Mouse (Mus musculus) ZHBTc4 (cell line): ENCODE results near the gene Klhl36.

Experiments
- DNase-seq: peaks from one replicate; pipeline ENCODE4 v3.0.0-alpha.2; 2011; ENCODE audit warnings: low read depth, low spot score

Klhl36 gene

DNA sequence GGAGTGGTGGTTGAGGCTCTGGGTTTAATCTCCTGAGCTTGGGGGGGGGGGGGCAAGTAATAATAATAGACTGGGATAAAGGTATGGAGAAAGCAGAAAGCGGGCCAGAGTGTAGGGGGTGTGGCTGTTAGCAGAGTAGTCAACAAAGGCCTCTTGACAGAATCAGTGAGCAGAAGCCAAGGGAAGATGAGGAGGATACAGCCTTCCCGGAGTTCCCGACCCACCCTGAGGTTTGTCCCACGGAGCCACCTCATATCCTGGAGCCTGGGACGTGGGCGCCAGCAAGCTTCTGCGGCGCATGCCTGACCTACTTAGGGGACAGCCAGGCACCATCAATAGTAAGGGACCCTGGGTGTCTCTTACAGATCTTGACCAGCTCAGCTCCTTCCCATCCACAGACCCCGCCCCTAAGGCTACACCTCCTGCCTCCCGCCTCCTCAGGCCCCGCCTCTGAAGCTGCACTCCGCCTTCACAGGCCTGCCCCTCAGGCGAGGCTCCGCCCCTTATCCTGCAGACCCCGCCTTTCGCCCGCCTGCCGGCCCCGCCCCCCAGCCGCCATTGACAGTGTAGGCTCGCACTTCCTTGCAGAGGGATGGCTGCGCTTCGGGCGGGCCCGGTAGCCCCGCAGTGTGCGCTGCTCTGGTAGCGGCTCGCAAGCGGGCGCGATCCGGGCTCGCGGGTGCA, at the start of gene Klhl36:
Klhl36 (plus strand) TSS at position 561 of the 684 bp plus-strand sequence.
- DNase-seq = peak; percentile 97

DNA sequence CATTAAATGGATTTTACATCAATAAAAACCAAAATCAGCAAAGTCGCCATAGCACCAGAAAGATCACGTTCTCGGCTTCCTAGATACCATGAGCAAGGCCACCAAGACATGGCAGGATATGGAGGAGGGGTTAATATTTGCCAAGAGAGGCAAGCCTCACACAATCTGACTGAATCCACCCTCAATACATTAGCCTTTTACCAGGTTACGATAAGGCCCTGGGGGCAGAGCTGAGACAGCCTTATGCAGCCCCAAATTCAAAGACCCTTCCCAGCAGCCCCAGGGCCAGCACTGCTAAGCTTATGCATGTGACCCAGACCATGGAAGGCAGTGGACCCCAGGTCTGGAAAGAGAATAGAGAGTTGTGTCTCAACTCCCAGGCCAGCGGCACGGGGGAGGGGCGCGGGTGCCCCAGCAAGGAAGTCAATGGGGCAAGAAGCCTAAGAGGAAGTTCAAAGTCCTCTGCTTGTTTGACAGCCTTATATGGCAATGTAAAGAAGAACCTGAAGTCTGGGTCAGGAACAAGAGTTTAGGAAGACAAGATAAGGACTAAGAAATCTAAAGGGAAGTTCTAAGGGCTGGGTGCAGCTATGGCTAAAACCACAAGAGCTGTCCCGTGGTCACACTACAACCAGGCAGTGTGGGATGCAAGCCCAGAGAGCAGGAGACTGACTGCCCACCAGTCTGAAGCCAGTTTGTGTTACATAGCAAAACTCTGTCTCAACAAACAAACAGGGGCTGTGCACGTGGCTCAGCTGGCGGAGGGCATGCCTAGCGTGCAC, 49.2 kb upstream of the Klhl36 start:
- DNase-seq = no peak

DNA sequence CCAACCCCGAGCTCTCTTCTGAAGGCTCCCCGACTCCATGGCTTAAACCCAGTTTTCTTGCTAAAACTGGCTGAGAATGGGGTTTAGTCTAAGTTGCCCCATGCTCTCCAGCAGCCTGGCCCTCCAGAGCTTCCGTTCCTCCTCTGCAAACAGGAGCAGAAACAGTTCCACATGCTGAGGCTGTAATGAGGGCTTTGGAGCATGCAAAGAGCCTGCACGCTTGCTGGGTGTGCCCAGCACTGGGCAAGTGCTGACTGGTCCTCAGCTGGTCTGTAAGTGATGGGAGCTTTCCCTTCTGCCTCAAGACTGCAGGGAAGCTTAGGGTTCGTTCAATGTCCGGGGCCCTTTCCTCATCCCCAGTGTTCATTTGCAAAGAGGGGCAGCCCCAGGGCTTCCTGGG, 45.8 kb upstream of the Klhl36 start:
- DNase-seq = no peak

DNA sequence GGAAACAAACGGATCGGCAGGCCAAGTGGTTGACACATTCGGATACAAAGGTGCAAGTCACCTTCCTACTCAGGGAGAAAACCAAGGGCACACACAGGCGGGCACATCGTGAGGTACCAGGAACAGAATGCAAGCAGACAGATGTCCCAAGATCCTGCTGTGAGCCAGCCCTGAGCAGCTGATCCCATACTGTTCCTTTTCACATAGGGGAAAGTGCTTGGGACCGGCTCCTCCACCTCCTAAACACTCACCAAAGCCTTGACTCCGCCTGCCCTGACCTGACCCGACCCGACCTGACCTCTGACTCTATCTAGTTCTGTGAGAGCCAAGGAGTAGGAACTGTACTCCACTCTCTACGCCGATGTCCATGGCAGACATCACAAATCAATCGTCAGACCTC, 44.6 kb upstream of the Klhl36 start:
- DNase-seq = peak; percentile 36

DNA sequence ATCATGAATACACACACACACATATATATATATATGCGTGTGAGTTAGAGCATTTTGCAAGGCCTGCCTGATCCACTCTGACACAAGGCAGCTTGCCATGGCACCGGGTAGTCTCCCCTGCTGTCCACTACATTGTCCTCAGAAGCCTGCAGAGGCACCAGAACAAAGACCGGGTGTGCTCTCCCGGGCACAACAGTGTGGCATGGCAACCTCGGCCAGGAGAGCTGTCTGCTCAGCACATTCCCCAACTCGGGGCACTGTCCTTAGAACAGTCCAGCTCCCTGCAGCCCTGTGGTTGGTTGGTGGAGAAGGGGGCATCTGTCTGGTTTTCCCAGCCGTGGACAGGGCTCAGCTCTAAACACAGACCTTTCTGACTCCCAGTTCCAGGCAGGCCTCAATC, 42.8 kb upstream of the Klhl36 start:
- DNase-seq = no peak

DNA sequence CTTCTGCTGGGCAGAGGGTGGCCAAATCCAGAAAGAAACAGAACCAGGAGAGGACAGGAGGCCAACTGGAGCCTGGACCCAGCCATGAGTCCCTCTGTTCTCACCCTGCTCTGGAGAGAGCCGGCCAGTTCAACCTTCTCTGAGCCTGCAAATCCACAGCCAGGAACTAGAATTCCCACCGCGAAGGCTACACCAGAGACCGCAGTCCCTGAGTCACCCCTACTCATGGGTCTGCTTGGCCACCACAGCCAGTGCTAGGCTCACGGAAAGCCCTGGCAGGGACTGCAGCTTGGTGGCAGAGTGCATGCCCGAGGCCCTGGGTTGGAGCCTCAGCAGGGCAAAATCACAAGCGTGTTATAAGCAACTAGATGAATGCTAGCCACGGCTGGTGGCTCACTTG, 42.1 kb upstream of the Klhl36 start:
- DNase-seq = no peak

DNA sequence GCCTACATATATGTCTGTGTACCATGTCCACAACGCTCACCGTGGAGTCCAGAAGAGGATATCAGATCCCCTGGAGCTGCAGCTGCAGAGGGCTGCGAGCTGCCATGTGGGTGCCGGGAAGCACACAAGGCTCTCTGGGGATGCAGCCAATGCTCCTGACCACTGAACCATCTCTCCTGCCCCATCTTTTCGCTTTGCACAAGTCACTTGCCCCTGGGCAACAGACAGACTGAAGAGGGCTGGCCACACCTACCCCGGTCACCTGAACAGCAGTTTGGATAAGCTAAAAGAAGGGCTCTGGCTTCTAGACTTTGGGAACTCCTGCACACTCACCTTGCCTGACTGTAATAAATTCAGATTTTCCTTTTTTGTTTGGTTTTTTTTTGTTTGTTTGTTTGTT, 40.4 kb upstream of the Klhl36 start:
- no peak for DNase-seq

DNA sequence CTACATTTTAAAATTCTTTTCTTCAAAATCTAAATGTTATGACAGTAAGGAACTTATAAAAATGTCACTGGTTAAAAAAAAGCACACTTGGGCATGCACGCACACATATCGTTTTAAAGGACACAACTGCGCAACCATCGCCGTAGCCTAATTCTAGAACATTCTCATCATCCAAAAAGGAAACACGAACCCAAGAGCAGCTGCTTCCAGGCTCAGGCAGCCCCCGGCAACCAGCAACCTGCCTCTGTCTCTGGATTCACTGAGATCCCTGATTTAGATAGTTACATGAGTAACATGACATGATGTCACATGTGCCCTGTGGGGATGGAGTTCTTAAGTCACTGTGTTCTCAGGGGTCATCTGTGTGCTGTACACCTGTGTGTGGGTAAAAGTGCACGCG, 38.8 kb upstream of the Klhl36 start:
- no peak for DNase-seq

DNA sequence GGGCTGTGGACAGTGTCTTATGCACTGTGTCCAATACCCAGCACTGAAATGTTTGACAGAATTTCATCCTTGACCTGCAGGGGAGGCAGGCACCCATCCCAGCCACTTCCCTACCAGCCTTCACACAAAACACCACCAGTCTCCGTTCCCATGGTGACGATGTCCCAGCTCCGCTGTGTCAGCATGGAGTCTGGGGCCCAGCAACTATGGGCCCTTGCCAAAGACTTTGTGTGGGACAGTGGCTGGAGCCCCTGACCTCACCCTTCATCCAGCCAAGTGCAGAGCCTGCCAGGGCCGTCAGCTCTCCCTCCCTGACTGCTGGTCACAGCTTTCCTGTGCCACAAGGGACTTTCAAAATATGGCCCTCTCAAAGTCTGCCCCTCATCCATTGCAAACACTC, 38.0 kb upstream of the Klhl36 start:
- no peak for DNase-seq

DNA sequence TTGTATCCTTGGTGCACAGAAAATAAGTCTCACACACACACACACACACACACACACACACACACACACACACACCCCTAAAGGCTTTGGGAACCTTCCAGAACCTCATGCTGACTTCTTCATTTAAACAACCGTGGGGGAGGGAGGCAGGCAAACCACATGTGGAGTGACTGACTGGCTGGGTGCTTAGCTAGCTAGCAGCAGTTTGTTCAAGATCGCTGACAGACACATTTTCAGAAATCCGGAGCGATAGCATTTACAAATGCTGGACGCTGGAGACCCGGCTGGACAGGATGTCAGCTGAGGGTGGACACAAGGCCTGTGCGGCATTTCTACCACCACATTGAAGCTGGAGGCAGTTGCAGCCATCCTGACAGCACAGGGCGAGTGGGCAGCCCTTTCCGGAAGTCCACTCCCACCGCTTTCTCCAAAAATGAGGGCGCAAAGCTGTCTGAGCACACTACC, 37.2 kb upstream of the Klhl36 start:
- no peak for DNase-seq

DNA sequence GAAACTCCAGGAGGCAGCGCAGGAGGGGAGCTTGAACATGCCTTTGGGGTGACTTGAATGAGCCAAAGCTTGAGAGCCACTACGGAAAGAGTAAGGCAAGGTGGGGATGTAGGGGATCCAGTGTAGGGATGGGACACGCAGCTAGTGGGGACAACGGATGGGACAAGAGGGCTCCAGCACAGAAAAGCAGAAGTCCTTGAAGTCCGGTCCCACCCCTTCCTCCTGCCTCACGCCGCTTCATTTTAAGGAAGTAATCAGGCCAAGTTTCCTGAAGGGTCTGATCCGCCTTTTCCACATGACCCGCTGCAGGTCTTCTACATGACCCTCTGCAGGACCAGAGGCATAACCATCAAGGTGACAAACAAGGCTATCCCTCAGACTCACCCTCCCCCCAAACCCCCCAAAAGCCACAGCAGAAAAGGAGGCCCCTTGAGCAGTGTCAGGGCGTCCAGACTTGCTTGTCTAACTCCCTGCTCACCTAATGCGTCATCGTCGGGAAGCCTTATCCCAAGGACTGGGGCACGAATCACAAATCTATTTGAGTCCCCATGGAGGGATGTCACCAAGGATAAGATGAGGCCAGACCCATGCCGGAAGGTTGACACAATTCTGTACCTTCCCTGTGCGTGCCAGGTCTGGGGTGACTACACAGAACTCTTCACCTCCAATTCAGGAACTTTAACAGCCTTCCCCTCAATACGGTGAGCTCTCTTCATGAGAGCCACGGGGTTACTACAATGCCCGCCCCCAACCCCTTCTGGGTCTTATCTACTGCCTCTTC, 35.9 kb upstream of the Klhl36 start:
- DNase-seq = no peak

DNA sequence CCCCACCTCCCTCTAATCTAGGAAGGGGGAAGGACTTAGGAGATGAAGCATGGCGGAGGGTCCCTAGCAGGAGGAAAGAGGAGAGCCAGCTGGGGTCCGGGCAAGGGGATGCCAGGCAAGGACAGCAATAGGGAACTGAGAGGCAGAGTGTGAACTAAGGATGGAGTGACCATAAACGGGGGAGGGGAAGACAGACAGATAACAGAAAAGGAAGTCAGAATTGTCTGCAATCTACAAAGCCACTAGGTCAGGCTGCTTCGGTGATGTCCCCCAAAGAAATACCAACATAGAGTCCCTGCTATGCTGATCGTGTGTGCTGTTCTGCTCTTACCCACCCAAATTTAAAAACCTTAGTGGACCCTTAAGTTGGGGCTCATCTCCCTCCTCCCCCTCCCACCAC, 35.1 kb upstream of the Klhl36 start:
- no peak for DNase-seq

DNA sequence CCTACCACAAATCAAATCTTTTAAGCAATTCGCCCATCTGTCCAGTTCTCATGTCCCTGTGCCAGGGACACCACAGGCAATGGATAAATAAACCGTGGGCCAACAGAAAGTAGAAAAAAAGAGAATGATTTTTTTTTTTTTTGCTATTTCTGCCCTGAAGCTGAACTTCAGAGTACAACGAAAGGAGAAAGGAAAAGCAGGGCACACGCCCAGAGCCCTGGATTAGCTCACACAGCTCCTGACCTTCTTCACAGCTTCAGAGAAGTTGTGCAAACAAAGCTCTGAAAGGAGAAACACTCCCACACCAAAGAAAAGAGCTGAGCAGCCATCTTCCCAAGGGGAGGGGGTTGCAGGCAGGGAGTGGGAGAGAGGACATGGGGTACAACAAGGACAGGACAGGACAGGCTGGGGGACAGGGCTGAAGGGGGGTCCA, 34.3 kb upstream of the Klhl36 start:
- DNase-seq = no peak

DNA sequence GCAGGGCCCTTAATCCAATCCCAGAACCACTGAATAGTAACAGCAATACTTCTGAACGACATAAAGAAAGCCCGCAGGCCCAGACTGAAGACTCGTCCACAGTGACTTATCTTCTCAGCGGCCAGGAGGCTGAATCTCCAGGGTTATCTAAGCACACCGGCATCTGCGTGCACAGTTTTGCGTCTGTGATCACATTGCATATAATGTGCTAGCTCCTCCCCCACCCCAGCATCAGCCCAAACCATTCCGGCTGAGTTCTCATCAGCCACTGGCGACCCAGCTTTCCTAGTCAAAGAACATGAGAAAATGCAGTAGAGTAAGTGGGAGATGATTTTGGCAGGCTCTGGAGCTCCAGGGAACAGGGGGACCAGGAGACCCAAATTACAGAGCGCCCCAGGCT, 33.1 kb upstream of the Klhl36 start:
- no peak for DNase-seq

DNA sequence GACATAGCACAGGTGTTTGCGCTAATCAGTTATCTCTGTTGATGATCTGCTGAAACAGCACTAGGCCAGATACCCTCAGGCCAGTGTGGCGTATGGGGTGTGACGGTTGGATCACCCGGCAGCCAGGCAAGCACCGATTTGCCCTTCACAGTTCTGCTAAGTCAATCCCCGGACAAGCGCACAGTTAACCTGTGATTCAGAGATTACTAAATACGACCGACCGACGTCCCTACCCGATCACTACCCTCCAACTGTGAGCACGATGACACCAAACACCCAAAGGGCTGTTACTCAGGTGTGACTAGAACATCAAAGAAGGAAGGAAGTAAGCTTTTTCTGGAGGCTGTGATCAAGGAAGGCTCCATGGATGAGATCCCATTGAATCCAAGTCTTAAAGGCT, 32.6 kb upstream of the Klhl36 start:
- peak; percentile 48 for DNase-seq

DNA sequence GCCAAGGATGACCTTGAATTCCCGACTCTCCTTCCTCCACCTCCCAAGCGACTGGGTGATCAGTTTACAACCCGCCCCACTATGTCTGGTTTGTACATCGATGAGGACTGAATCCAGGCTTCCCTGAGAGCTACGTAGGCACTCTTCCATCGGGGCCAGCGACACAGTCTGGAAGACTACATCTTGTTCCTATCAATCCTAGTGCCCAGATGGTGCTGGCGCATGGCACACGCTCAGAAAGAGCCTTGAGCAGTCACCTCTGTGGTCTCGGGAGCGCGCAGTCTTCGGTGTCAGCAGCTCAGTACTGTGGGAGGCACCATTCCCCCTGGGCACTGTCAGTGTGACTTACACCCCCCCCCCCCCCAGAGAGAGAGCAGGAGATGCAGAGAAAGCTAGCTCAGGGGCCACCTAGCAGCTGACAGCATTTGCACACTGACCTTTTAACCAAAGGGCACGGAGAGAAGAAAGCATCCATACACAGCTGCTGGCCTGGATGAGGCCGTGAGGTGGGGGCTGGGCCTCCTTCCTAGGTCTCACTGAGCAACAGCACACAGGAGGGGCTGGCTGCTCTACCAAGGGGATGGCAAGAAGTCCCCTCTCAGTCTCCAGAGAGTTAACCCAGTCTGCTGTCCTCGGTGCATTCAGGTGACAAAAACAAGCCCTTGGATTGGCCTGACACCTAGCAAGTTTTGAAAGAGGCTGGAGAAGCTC, 32.0 kb upstream of the Klhl36 start:
- DNase-seq = no peak

DNA sequence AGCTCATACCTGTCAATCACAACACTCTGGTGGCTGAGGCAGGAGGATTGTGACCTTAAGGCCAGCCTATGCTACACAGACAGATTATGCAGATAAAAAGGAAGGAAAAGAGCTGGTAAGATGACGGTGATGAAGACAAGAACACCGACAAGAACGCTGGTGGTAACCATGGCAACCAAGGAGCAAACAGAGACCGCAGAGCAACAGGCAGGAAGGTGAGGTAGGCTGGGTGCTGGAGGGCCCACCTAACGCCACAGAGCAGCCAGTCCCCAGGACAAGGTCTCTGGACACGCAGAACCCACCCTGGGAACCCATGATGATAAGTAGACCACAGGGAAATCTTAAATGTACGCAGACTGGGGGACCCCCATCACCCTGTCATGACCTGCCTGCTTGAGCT, 31.5 kb upstream of the Klhl36 start:
- DNase-seq = peak; percentile 49

DNA sequence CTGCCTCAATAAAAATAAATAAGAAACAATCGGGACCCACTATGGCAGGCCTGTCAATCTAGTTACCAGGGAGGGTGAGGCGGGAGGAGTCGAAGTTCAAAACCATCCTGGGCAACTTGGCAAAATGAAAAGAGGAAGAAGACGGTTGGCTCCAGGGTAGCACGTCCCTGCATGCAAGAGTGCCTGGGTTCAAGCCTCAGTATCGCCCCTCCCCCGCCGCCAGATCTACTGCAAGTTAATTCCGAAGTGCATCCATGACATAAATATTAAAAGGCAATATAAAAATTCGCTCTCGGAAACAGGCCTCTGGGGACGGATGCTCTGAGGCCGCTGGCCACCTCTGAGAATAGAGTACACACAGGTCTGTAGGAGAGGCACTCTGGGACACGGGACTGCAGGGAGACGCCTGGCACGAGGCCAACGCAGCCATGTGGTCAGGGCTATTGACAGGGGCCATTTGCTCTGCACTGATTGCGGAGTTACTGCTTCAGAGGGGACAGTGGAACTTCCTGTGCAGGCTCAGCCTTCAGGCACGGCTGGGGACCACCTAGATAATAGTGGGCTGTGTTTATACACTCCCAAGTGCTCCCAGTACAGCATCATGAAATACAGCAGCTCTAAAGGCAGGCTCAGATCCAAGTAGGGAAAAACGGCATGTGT, 30.6 kb upstream of the Klhl36 start:
- DNase-seq = no peak

DNA sequence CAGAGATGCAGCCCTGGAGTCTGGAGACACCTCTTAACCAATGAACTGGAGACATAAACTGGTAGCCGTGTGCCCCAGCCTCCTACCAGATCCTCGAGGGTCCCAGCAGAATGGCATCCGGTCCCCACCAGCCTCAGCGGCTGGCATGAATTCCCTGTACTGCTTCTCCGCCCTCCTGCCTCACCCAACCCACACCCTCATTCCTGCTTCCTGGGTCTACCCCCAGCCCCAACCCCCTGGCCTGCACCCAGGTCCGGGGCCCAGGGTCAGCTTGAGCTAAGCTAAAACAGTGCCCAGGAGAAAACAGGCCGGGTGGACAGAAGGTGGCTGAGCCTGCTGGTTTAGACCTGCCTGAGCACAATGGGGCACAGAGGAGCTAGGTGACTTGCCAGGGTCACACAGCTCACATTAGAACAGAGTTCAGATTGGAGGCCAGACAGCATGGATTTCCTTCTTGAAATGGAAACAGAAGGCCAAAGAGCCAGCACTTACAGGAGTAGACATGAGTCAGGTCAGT, 29.9 kb upstream of the Klhl36 start:
- DNase-seq = no peak

DNA sequence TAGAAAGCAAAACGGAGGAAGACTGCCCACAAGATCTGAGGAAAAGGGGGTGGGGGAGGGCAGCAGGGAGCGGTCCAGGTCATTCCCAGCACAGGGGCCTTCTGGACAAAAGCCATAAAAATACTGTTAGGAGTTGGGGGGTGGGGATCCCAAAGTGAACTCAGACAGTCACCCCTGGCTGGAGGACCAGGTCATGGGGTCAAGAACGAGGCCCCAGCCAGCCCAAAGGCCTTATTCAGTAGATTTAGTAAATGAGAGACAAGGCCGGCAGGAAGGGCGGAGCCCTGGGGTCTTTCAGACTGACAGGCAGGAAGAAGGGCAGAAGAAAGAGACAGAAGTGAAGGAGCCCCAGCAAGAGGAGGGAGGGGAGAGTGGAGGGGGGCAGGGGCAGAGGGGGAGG, 29.1 kb upstream of the Klhl36 start:
- DNase-seq = no peak

DNA sequence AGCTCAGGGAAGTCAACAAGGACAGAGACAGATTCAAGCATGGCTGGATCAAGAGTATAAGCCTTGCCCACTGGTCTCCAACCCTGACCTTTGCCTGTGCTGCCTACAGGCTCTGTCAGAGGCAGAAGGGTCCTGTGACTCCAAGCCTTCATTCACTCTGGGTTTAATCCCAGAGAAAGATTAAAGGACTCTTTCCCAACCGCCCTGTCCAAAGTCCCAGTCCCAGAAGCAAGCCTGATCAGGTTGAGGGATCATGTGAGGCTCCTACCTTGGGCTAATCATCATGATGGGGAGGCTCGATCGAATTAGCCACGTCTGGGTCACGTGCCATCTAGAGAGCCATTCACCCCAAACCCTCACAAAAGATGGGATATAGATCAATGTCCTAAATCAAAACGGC, 27.4 kb upstream of the Klhl36 start:
- DNase-seq = no peak
